Mouse (Mus musculus) stomach, postnatal 0 days (tissue): ENCODE measurements at regions not wholly inside any gene's neighbourhood (a gene's known extent, or its start where the extent isn't known, plus 50 kb on each side); places are given as distances from the start of the nearest gene placed in this dataset.
A peak's percentile ranks its signal among the peaks of the same experiment; 100 is the strongest.

Source experiments
- ATAC-seq: fragments of 200-750 bp; cut with Nextera tagmentation; 2 replicates; pipeline ENCODE4 v1.8.0; 2017; ENCODE audit not compliant: low FRiP score, low TSS enrichment
- DNase-seq: peaks from one replicate; pipeline ENCODE4 v3.0.0-alpha.2; 2016; ENCODE audit warnings: low spot score
- H3K27ac ChIP-seq: fragments of 300-500 bp; sonication (generic); replicated peaks from 2 replicates; pipeline ENCODE4 v1.5.1; 2014; ENCODE audit warnings: mild to moderate bottlenecking, control low read depth
- H3K27me3 ChIP-seq: fragments of 300-500 bp; sonication (generic); 2 replicates; pipeline ENCODE4 v1.6.1; 2014; ENCODE audit warnings: low read length; ENCODE audit not compliant: control insufficient read depth, insufficient read depth
- H3K36me3 ChIP-seq: fragments of 300-500 bp; sonication (generic); 2 replicates; pipeline ENCODE4 v1.6.1; 2014; ENCODE audit warnings: low read length, mixed read lengths; ENCODE audit not compliant: control insufficient read depth, insufficient read depth
- H3K4me1 ChIP-seq: fragments of 300-500 bp; sonication (generic); replicated peaks from 2 replicates; pipeline ENCODE4 v1.6.1; 2014; ENCODE audit warnings: antibody characterized with exemption; ENCODE audit not compliant: control insufficient read depth, insufficient read depth
- H3K4me2 ChIP-seq: fragments of 300-500 bp; sonication (generic); replicated peaks from 2 replicates; pipeline ENCODE4 v1.6.1; 2014; ENCODE audit warnings: low read depth, mild to moderate bottlenecking, control low read depth, moderate library complexity
- H3K4me3 ChIP-seq: fragments of 300-500 bp; sonication (generic); 2 replicates; pipeline ENCODE4 v1.5.1; 2014; ENCODE audit warnings: low read depth, low read length, control low read depth
- H3K9ac ChIP-seq: fragments of 300-500 bp; sonication (generic); 2 replicates; pipeline ENCODE4 v1.6.1; 2014; ENCODE audit warnings: mild to moderate bottlenecking, low read length, control low read depth, mixed read lengths
- H3K9me3 ChIP-seq: fragments of 300-500 bp; sonication (generic); 2 replicates; pipeline ENCODE4 v1.6.1; 2016; ENCODE audit warnings: low read length; ENCODE audit not compliant: control insufficient read depth
- CTCF ChIP-seq: IDR thresholded peaks from 2 replicates; pipeline ENCODE4 v1.5.1; 2016; ENCODE audit warnings: antibody characterized with exemption, low read depth, mild to moderate bottlenecking, moderate library complexity
- EP300 ChIP-seq: optimal IDR thresholded peaks from 2 replicates; pipeline ENCODE3; 2016; ENCODE audit warnings: antibody characterized with exemption
- WGBS: fragments of 180-500 bp; shearing (Covaris S2); extraction: QIAGEN DNeasy Blood & Tissue Kit; methylation state at CpG from one replicate; pipeline ENCODE4 v1.1.7; 2014; 5-methylcytosine and 5-hydroxymethylcytosine counted together

DNA sequence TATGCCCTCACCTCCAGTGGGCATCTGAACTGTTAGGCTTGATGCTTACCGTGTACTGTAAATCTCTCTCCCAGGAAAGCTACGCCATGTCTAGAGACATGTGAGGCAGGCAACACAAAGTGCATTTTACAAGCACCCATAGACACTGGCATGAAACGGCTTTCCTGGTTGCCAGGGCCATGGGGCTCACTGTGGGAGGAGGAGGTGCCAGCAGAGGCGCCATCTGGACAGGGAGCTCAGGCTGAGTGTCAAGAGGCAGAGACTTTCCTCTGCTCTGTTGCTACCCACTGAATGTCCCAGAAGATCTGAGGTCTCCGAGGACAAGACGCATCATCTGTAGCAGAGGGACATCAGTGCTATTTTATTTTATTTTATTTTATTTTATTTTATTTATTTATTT lies 608.7 kb downstream of the Vrk1 start:
- DNase-seq: no peak
- Histone ChIP-seq H3K9ac (no peak overlapping the region), H3K27me3 (no peaks in the 10 kb centered on the region), H3K9me3 (no peaks in the 10 kb centered on the region), H3K4me2 (no peak overlapping the region), H3K4me3 (no peak overlapping the region), H3K4me1 (no peaks in the 10 kb centered on the region), H3K27ac (no peak overlapping the region), H3K36me3 (no peaks in the 10 kb centered on the region)
- 90% methylated on average over 6 of the region's 6 CpGs for WGBS
- ATAC-seq: no peak
- TF ChIP-seq EP300 (no peak), CTCF (no peak)

DNA sequence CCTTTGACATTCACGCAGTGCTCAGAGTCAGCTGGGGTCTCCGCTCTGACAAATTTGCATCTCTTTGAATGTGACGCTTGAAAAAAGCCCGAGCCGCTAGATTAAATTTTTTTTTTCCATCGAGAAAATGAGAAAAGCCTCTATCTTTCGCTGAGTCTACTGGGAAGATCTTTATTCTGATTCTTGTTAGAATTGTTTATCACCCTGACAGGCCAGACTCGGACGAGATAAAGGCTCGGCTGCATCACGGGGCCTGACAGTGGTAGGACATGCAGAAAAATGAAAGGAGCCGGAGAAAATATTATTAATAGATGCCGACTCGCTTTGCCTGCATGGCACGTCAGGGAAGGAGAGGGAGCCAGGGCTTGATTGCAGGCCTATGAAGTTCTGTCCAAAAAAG lies 616.8 kb downstream of the Vrk1 start:
- Histone ChIP-seq H3K4me1 (no peaks in the 10 kb centered on the region), H3K4me2 (no peak overlapping the region), H3K9me3 (no peaks in the 10 kb centered on the region), H3K36me3 (no peaks in the 10 kb centered on the region), H3K9ac (no peak overlapping the region), H3K4me3 (no peak overlapping the region), H3K27me3 (no peaks in the 10 kb centered on the region), H3K27ac (no peak overlapping the region)
- no peak for TF ChIP-seq CTCF
- no peak for TF ChIP-seq EP300
- WGBS: 62% methylated on average over 15 of the region's 15 CpGs
- DNase-seq (no peak), ATAC-seq (no peak)

DNA sequence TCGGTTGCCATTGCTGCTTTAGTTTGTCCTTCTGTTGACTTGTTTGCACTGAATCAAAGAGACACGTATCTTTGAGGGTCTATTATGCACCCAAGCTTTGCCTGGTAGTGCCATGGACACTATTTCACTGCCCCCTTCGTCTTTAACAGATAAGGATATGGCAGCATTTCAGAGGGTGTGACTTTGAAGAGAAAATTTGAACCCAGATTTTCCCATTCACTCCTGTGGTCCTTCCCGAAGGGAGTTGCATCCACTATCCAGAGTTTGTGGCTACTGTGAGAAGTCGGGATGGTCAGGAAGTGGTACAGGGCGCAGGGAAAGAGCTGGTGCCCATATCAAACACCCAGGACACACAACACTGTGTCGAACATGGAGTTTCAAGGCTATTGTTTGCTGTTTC lies 622.5 kb downstream of the Vrk1 start:
- Histone ChIP-seq H3K4me1 (no peaks in the 10 kb centered on the region), H3K27me3 (no peaks in the 10 kb centered on the region), H3K27ac (no peak overlapping the region), H3K9me3 (no peaks in the 10 kb centered on the region), H3K9ac (no peak overlapping the region), H3K36me3 (no peaks in the 10 kb centered on the region), H3K4me2 (no peak overlapping the region), H3K4me3 (no peak overlapping the region)
- ATAC-seq: no peak
- no peak for TF ChIP-seq CTCF
- TF ChIP-seq EP300: no peak
- no peak for DNase-seq
- WGBS: 74% methylated on average over 7 of the region's 7 CpGs

DNA sequence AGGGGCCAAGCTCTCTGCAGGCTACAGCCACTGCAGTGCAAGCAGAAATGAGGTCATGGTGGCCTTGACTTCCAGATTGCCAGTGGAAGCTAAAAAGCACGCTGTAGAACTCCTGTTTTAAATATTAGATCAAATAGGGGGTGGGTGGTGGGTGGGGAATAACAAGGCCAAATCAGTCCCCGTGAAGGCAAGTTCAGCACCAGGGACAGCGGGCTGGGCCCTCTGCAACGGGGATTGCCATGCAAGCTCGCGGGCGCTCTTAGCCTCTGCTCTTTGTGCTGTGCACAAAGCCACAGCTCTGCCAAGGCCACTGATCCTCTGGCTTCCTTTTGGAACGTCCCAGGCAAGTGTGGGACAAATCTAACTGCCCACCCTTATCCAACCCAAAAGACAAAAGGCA lies 623.1 kb downstream of the Vrk1 start:
- WGBS: 5% methylated on average over 8 of the region's 8 CpGs
- H3K9me3 ChIP-seq: no peaks in the 10 kb centered on the region
- no peaks in the 10 kb centered on the region for H3K4me1 ChIP-seq
- peak; percentile 44 for DNase-seq
- no peak overlapping the region for H3K4me2 ChIP-seq
- H3K9ac ChIP-seq: no peak overlapping the region
- ATAC-seq: no peak
- no peak for TF ChIP-seq CTCF
- no peak for TF ChIP-seq EP300
- H3K27me3 ChIP-seq: no peaks in the 10 kb centered on the region
- no peaks in the 10 kb centered on the region for H3K36me3 ChIP-seq
- H3K27ac ChIP-seq: no peak overlapping the region
- no peak overlapping the region for H3K4me3 ChIP-seq

DNA sequence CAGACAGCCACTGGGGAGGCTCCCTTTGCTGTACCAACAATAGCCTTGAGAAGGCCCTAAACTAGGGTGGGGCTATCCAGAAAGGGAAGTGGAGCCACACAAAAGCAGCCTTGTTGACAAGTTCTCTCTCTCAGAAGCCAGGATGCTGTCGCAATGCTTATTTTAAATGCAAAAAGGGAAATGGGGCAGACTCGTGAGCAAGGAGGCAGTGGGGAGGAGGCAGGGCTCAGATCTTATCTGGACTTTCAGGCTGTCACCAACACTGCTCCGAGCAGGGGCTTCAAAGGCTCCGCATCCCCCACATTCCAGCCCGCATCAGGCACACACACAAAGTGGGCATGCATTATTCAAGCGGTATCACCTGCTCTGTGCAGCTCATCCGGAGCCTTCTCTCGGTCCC lies 648.3 kb downstream of the Vrk1 start:
- Histone ChIP-seq H3K4me2 (no peak overlapping the region), H3K27ac (no peak overlapping the region), H3K9me3 (no peaks in the 10 kb centered on the region), H3K4me3 (no peak overlapping the region), H3K36me3 (no peaks in the 10 kb centered on the region), H3K9ac (no peak overlapping the region), H3K27me3 (no peaks in the 10 kb centered on the region), H3K4me1 (no peaks in the 10 kb centered on the region)
- ATAC-seq: no peak
- WGBS: 22% methylated on average over 8 of the region's 8 CpGs
- TF ChIP-seq CTCF: no peak
- no peak for TF ChIP-seq EP300
- DNase-seq: no peak

DNA sequence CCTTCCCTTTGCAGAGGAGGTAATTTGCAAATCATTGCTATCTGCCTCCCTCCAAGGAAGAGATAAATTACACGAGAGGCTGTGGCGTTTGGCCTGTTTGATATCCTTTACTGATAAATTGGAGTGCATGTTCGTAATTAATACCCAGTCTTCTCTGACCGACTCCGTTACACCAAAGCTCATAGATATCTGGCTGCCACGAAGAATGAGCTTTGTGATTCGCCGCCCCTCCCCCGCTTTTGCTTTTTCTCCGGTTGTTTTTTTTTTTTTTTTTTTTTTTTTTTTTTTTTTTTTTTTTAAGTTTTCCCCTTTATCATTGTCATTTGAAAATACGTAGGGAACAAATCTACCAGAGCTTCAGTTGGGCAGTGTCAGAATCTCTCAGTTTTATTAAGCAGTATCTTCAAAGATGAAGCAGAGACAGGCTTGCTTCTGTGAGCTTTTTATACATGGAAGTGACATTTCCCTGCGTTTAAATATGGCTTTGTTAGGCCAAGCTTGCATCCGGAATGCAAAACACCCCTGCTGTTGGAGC lies 663.3 kb downstream of the Vrk1 start:
- Histone ChIP-seq H3K27me3 (no peaks in the 10 kb centered on the region), H3K4me1 (no peaks in the 10 kb centered on the region), H3K9me3 (no peaks in the 10 kb centered on the region), H3K4me3 (no peak overlapping the region), H3K9ac (no peak overlapping the region), H3K36me3 (no peaks in the 10 kb centered on the region), H3K27ac (no peak overlapping the region), H3K4me2 (no peak overlapping the region)
- 24% methylated on average over 13 of the region's 13 CpGs for WGBS
- DNase-seq (no peak), ATAC-seq (no peak)
- TF ChIP-seq CTCF (no peak), EP300 (no peak)
